Mouse (Mus musculus) spleen, postnatal 10 days (tissue): Measurements from ENCODE around the gene Sprr1a.
"Not testable (repeated sequence)": the region's sequence is repeated elsewhere in the genome, so short reads cannot be mapped to it uniquely, and the experiment has no call there.

Experiments
- DNase-seq, 2 experiments: peaks; one replicate each; pipeline ENCODE4 v3.0.0; 2021 to 2022; ENCODE audit warnings: low spot score in 2 of 2

Gene Sprr1a

GRCm38 (mm10) chr3:92485863-92486262, at the start of gene Sprr1a:
TSS of gene Sprr1a (minus strand) at chr3:92485895.
- no peak for DNase-seq

GRCm38 (mm10) chr3:92534411-92534810, 48.7 kb upstream of the Sprr1a start, which contains the start of gene 2310046K23Rik:
TSS of gene 2310046K23Rik (minus strand) at chr3:92534511.
- no peak for DNase-seq

GRCm38 (mm10) chr3:92512325-92512724, 26.6 kb upstream of the Sprr1a start:
- no peak for DNase-seq

GRCm38 (mm10) chr3:92510786-92511185, 25.1 kb upstream of the Sprr1a start:
- no peak for DNase-seq

- no peak for DNase-seq
These were observed 22.5 kb upstream of the Sprr1a start for GRCm38 (mm10) chr3:92508185-92508584.

GRCm38 (mm10) chr3:92503528-92503927, 17.8 kb upstream of the Sprr1a start:
- DNase-seq = no peak

- DNase-seq = no peak
These were observed 14.7 kb upstream of the Sprr1a start, which contains the start of gene Sprr4 for GRCm38 (mm10) chr3:92500393-92500792. TSS of gene Sprr4 (minus strand) at chr3:92500493.

- not testable (repeated sequence) for DNase-seq
These were observed 4.6 kb upstream of the Sprr1a start for GRCm38 (mm10) chr3:92490262-92490661.

- no peak for DNase-seq
These were observed 612 bp upstream of the Sprr1a start for GRCm38 (mm10) chr3:92486307-92486706.

GRCm38 (mm10) chr3:92481249-92481648, 4.4 kb downstream of the Sprr1a start:
- not testable (repeated sequence) for DNase-seq

GRCm38 (mm10) chr3:92470111-92470510, 15.6 kb downstream of the Sprr1a start:
- no peak for DNase-seq

GRCm38 (mm10) chr3:92467424-92467823, 18.3 kb downstream of the Sprr1a start:
- DNase-seq = no peak

GRCm38 (mm10) chr3:92466576-92466975, 19.1 kb downstream of the Sprr1a start:
- no peak for DNase-seq

- DNase-seq = no peak
These were observed 27.1 kb downstream of the Sprr1a start, which contains the start of gene Sprr3 for GRCm38 (mm10) chr3:92458620-92459019. TSS of gene Sprr3 (minus strand) at chr3:92458720.

GRCm38 (mm10) chr3:92455151-92455550, 30.5 kb downstream of the Sprr1a start:
- DNase-seq = no peak

GRCm38 (mm10) chr3:92440177-92440576, 45.5 kb downstream of the Sprr1a start:
- no peak for DNase-seq

GRCm38 (mm10) chr3:92438689-92439088, 47.0 kb downstream of the Sprr1a start, which contains the start of gene Sprr1b:
TSS of gene Sprr1b (minus strand) at chr3:92438789.
- DNase-seq = no peak
